Mouse (Mus musculus) embryonic facial prominence, embryonic 15.5 days (tissue): ENCODE results near the gene Apba1. TPM values are rescaled to one million over a fixed set of nuclear protein-coding genes. Genes with fewer than 3 reads are reported as not detected.

Experiments
- ATAC-seq: fragments of 200-750 bp; cut with Nextera tagmentation; 2 replicates; pipeline ENCODE4 v1.8.0; 2017; ENCODE audit warnings: low read depth, moderate TSS enrichment; ENCODE audit not compliant: insufficient number of reproducible peaks, low FRiP score, low TSS enrichment
- H3K27ac ChIP-seq: fragments of 300-500 bp; sonication (generic); replicated peaks from 2 replicates; pipeline ENCODE4 v1.5.1; 2015; ENCODE audit warnings: mild to moderate bottlenecking, inconsistent platforms
- H3K27me3 ChIP-seq: fragments of 300-500 bp; sonication (generic); 2 replicates; pipeline ENCODE4 v1.6.1; 2015; ENCODE audit warnings: inconsistent platforms
- H3K36me3 ChIP-seq: fragments of 300-500 bp; sonication (generic); 2 replicates; pipeline ENCODE4 v1.6.1; 2015; ENCODE audit warnings: mild to moderate bottlenecking, inconsistent platforms
- H3K4me1 ChIP-seq: fragments of 300-500 bp; sonication (generic); 2 replicates; pipeline ENCODE4 v1.6.1; 2015; ENCODE audit warnings: inconsistent platforms
- H3K4me2 ChIP-seq: fragments of 300-500 bp; sonication (generic); replicated peaks from 2 replicates; pipeline ENCODE4 v1.6.1; 2015; ENCODE audit warnings: mild to moderate bottlenecking, inconsistent platforms
- H3K4me3 ChIP-seq: fragments of 300-500 bp; sonication (generic); replicated peaks from 2 replicates; pipeline ENCODE4 v1.5.1; 2015; ENCODE audit warnings: mild to moderate bottlenecking, inconsistent platforms
- H3K9ac ChIP-seq: fragments of 300-500 bp; sonication (generic); 2 replicates; pipeline ENCODE4 v1.6.1; 2015; ENCODE audit warnings: inconsistent platforms
- H3K9me3 ChIP-seq: fragments of 300-500 bp; sonication (generic); replicated peaks from 2 replicates; pipeline ENCODE4 v1.6.1; 2016; ENCODE audit warnings: inconsistent platforms
- WGBS: fragments of 180-500 bp; shearing (Covaris S2); methylation state at CpG from one replicate; pipeline ENCODE4 v1.1.7; 2015; 5-methylcytosine and 5-hydroxymethylcytosine counted together
- polyA plus RNA-seq: library from polyadenylated mRNA; unstranded; fragments of >200 nt; fragmentation: Nextera tagmentation; extraction: Ambion mirVana; gene quantifications from 2 replicates; pipeline ENCODE4 v1.2.1, GENCODE M21; 2015

Gene Apba1
- polyA plus RNA-seq, 1 experiment from 2014 or later: 1.3 TPM

GRCm38 (mm10) chr19:23775356-23775755, 16.7 kb downstream of the Apba1 start:
- Histone ChIP-seq H3K27me3 (no peaks in the 10 kb centered on the region), H3K9ac (no peak overlapping the region), H3K27ac (no peak overlapping the region), H3K4me2 (no peak overlapping the region), H3K9me3 (no peaks in the 10 kb centered on the region), H3K36me3 (no peaks in the 10 kb centered on the region), H3K4me3 (no peak overlapping the region), H3K4me1 (peaks cover 3% of the 10 kb centered on the region; the same call in 1 of the 2 replicates)
- ATAC-seq: no peak
- WGBS: 75% methylated on average over 6 of the region's 6 CpGs

GRCm38 (mm10) chr19:23779130-23779529, 20.4 kb downstream of the Apba1 start:
- H3K9me3 ChIP-seq: no peaks in the 10 kb centered on the region
- H3K4me1 ChIP-seq: peaks cover 5% of the 10 kb centered on the region
- ATAC-seq: no peak
- H3K4me2 ChIP-seq: no peak overlapping the region
- no peak overlapping the region for H3K27ac ChIP-seq
- H3K4me3 ChIP-seq: no peak overlapping the region
- no peaks in the 10 kb centered on the region for H3K27me3 ChIP-seq
- no peak overlapping the region for H3K9ac ChIP-seq
- H3K36me3 ChIP-seq: no peaks in the 10 kb centered on the region

GRCm38 (mm10) chr19:23780105-23780504, 21.4 kb downstream of the Apba1 start:
- no peaks in the 10 kb centered on the region for H3K9me3 ChIP-seq
- ATAC-seq: no peak
- 84% methylated on average over 4 of the region's 4 CpGs for WGBS
- no peak overlapping the region for H3K4me3 ChIP-seq
- no peak overlapping the region for H3K27ac ChIP-seq
- H3K9ac ChIP-seq: no peak overlapping the region
- no peaks in the 10 kb centered on the region for H3K36me3 ChIP-seq
- H3K4me1 ChIP-seq: peaks cover 5% of the 10 kb centered on the region
- H3K27me3 ChIP-seq: no peaks in the 10 kb centered on the region
- no peak overlapping the region for H3K4me2 ChIP-seq

- no peaks in the 10 kb centered on the region for H3K36me3 ChIP-seq
- no peak for ATAC-seq
- H3K4me1 ChIP-seq: peaks cover 5% of the 10 kb centered on the region
- WGBS: 10% methylated on average over 9 of the region's 9 CpGs
- no peaks in the 10 kb centered on the region for H3K27me3 ChIP-seq
- H3K27ac ChIP-seq: no peak overlapping the region
- H3K4me3 ChIP-seq: no peak overlapping the region
- H3K9me3 ChIP-seq: no peaks in the 10 kb centered on the region
- no peak overlapping the region for H3K9ac ChIP-seq
- H3K4me2 ChIP-seq: no peak overlapping the region
Measured at GRCm38 (mm10) chr19:23781968-23782367, 23.3 kb downstream of the Apba1 start.

GRCm38 (mm10) chr19:23788420-23789132, 29.9 kb downstream of the Apba1 start:
- WGBS: 72% methylated on average over 9 of the region's 9 CpGs
- no peaks in the 10 kb centered on the region for H3K9me3 ChIP-seq

GRCm38 (mm10) chr19:23791704-23792103, 33.0 kb downstream of the Apba1 start:
- ATAC-seq: no peak
- H3K9ac ChIP-seq: no peak overlapping the region
- 74% methylated on average over 6 of the region's 6 CpGs for WGBS
- H3K36me3 ChIP-seq: no peaks in the 10 kb centered on the region
- no peak overlapping the region for H3K27ac ChIP-seq
- H3K4me3 ChIP-seq: no peak overlapping the region
- no peaks in the 10 kb centered on the region for H3K27me3 ChIP-seq
- H3K9me3 ChIP-seq: no peaks in the 10 kb centered on the region
- H3K4me2 ChIP-seq: no peak overlapping the region
- no peaks in the 10 kb centered on the region for H3K4me1 ChIP-seq

More at GRCm38 (mm10) chr19:23788420-23789132, 29.9 kb downstream of the Apba1 start:
- H3K9ac ChIP-seq: no peak overlapping the region
- H3K27me3 ChIP-seq: no peaks in the 10 kb centered on the region
- H3K4me2 ChIP-seq: no peak overlapping the region
- no peaks in the 10 kb centered on the region for H3K4me1 ChIP-seq
- ATAC-seq: no peak
- H3K36me3 ChIP-seq: no peaks in the 10 kb centered on the region
- H3K27ac ChIP-seq: no peak overlapping the region
- H3K4me3 ChIP-seq: no peak overlapping the region

GRCm38 (mm10) chr19:23792559-23792958, 33.9 kb downstream of the Apba1 start:
- 88% methylated on average over 6 of the region's 6 CpGs for WGBS

GRCm38 (mm10) chr19:23794491-23794890, 35.8 kb downstream of the Apba1 start:
- H3K27ac ChIP-seq: no peak overlapping the region
- H3K36me3 ChIP-seq: no peaks in the 10 kb centered on the region
- no peak overlapping the region for H3K4me2 ChIP-seq
- WGBS: 58% methylated on average over 3 of the region's 3 CpGs
- no peak overlapping the region for H3K9ac ChIP-seq
- H3K9me3 ChIP-seq: no peaks in the 10 kb centered on the region
- no peaks in the 10 kb centered on the region for H3K4me1 ChIP-seq
- ATAC-seq: no peak
- H3K4me3 ChIP-seq: no peak overlapping the region
- no peaks in the 10 kb centered on the region for H3K27me3 ChIP-seq

More at GRCm38 (mm10) chr19:23792559-23792958, 33.9 kb downstream of the Apba1 start:
- Histone ChIP-seq H3K4me1 (no peaks in the 10 kb centered on the region), H3K4me2 (no peak overlapping the region), H3K27ac (no peak overlapping the region), H3K27me3 (no peaks in the 10 kb centered on the region), H3K9ac (no peak overlapping the region), H3K4me3 (no peak overlapping the region), H3K9me3 (no peaks in the 10 kb centered on the region), H3K36me3 (no peaks in the 10 kb centered on the region)
- no peak for ATAC-seq

- no peak overlapping the region for H3K4me3 ChIP-seq
- H3K4me2 ChIP-seq: no peak overlapping the region
- H3K9me3 ChIP-seq: no peaks in the 10 kb centered on the region
- no peaks in the 10 kb centered on the region for H3K36me3 ChIP-seq
- no peak overlapping the region for H3K9ac ChIP-seq
- no peak for ATAC-seq
- no peaks in the 10 kb centered on the region for H3K27me3 ChIP-seq
- WGBS: 64% methylated on average over 4 of the region's 4 CpGs
- no peaks in the 10 kb centered on the region for H3K4me1 ChIP-seq
- no peak overlapping the region for H3K27ac ChIP-seq
Measured at GRCm38 (mm10) chr19:23795156-23795555, 36.5 kb downstream of the Apba1 start.

GRCm38 (mm10) chr19:23801174-23801573, 42.5 kb downstream of the Apba1 start:
- Histone ChIP-seq H3K4me3 (no peak overlapping the region), H3K4me2 (no peak overlapping the region), H3K9me3 (no peaks in the 10 kb centered on the region), H3K36me3 (no peaks in the 10 kb centered on the region), H3K9ac (no peak overlapping the region), H3K27ac (no peak overlapping the region), H3K4me1 (0 out of 2 replicates have a peak, but pooled peaks cover 4% of the 10 kb centered on the region), H3K27me3 (no peaks in the 10 kb centered on the region)
- WGBS: 51% methylated on average over 1 of the region's 1 CpGs
- ATAC-seq: no peak

GRCm38 (mm10) chr19:23803221-23803870, 44.7 kb downstream of the Apba1 start:
- Histone ChIP-seq H3K9me3 (no peaks in the 10 kb centered on the region), H3K4me2 (no peak overlapping the region), H3K4me1 (0 out of 2 replicates have a peak, but pooled peaks cover 4% of the 10 kb centered on the region), H3K27ac (no peak overlapping the region), H3K27me3 (no peaks in the 10 kb centered on the region), H3K4me3 (no peak overlapping the region), H3K9ac (no peak overlapping the region), H3K36me3 (no peaks in the 10 kb centered on the region)
- no peak for ATAC-seq
- 73% methylated on average over 4 of the region's 4 CpGs for WGBS
